Mouse (Mus musculus) MEL (cell line): ENCODE data around the gene Skida1.

Experiments
- CTCF ChIP-seq, 3 experiments: IDR thresholded peaks in 2 of 3; conservative IDR thresholded peaks in 1 of 3; 2 replicates each; pipeline ENCODE4 v1.5.1; 2011 to 2012; ENCODE audit warnings: low read length in 3 of 3, low read depth in 2 of 3, mild to moderate bottlenecking in 2 of 3, improper control_type of control experiment in 1 of 3, inconsistent platforms in 1 of 3, mixed read lengths in 1 of 3, moderate library complexity in 1 of 3; ENCODE audit not compliant: control insufficient read depth in 1 of 3, insufficient read depth in 1 of 3, poor library complexity in 1 of 3, severe bottlenecking in 1 of 3
- EP300 ChIP-seq, 2 experiments: IDR thresholded peaks; 2 replicates each; pipeline ENCODE4 v1.6.1; 2011; ENCODE audit warnings: improper control_type of control experiment in 2 of 2, low read length in 2 of 2, low read depth in 1 of 2, mild to moderate bottlenecking in 1 of 2
- GATA1 ChIP-seq: IDR thresholded peaks from 2 replicates; pipeline ENCODE4 v1.6.1; 2011; ENCODE audit warnings: low read depth, low read length, improper control_type of control experiment
- MAFK ChIP-seq: IDR thresholded peaks from 2 replicates; pipeline ENCODE4 v1.6.1; 2011; ENCODE audit warnings: low read depth, mild to moderate bottlenecking, low read length, improper control_type of control experiment, borderline replicate concordance
- MAX ChIP-seq: IDR thresholded peaks from 2 replicates; pipeline ENCODE4 v1.6.1; 2011; ENCODE audit warnings: low read length, improper control_type of control experiment
- MXI1 ChIP-seq: IDR thresholded peaks from 2 replicates; pipeline ENCODE4 v1.6.1; 2011; ENCODE audit warnings: mild to moderate bottlenecking, low read depth, low read length, improper control_type of control experiment
- NELFE ChIP-seq: IDR thresholded peaks from 2 replicates; pipeline ENCODE4 v1.6.1; 2011; ENCODE audit warnings: low read depth, low read length, improper control_type of control experiment
- POLR2A ChIP-seq, 2 experiments: IDR thresholded peaks; 2 replicates each; pipeline ENCODE4 v1.6.1; 2011 to 2012; ENCODE audit warnings: low read length in 2 of 2, mild to moderate bottlenecking in 2 of 2, control low read depth in 1 of 2, improper control_type of control experiment in 1 of 2, low read depth in 1 of 2, moderate library complexity in 1 of 2; ENCODE audit not compliant: control insufficient read depth in 1 of 2, insufficient read depth in 1 of 2, poor library complexity in 1 of 2
- RAD21 ChIP-seq: IDR thresholded peaks from 2 replicates; pipeline ENCODE4 v1.6.1; 2011; ENCODE audit warnings: mild to moderate bottlenecking, low read depth, low read length, improper control_type of control experiment
- TBP ChIP-seq: IDR thresholded peaks from 2 replicates; pipeline ENCODE4 v1.8.0; 2011; ENCODE audit warnings: low read depth, low read length, improper control_type of control experiment
- UBTF ChIP-seq: IDR thresholded peaks from 2 replicates; pipeline ENCODE4 v1.6.1; 2012; ENCODE audit warnings: low read depth, mild to moderate bottlenecking, inconsistent platforms, low read length, improper control_type of control experiment, moderate library complexity, borderline replicate concordance; ENCODE audit not compliant: insufficient read depth
- ZC3H11A ChIP-seq: IDR thresholded peaks from 2 replicates; pipeline ENCODE4 v1.6.1; 2012; ENCODE audit warnings: low read depth, mild to moderate bottlenecking, inconsistent platforms, low read length, improper control_type of control experiment

GRCm38 (mm10) chr2:18056786-18057255 is 8.0 kb upstream of the Skida1 start:
- TF ChIP-seq TBP (no peak), EP300 (IDR thresholded peaks at IDR 0.05; ENCODE audit: low read depth in 1 of 2, low read length in 2 of 2) (peak in 1 of 2 experiments; percentile 28; a peak in 2 of 4 replicates), CTCF (IDR thresholded peaks at IDR 0.05 in 2 of 3, conservative IDR thresholded peaks at IDR 0.05 in 1 of 3; ENCODE audit: control insufficient read depth in 1 of 3, insufficient read depth in 1 of 3, low read depth in 2 of 3, low read length in 3 of 3, poor library complexity in 1 of 3, severe bottlenecking in 1 of 3) (no peak), POLR2A (IDR thresholded peaks at IDR 0.05; ENCODE audit: control insufficient read depth in 1 of 2, insufficient read depth in 1 of 2, low read depth in 1 of 2, low read length in 2 of 2, poor library complexity in 1 of 2) (peak in 1 of 2 experiments; percentile 35; a peak in 3 of 4 replicates), UBTF (peak; percentile 40; the same call in 1 of the 2 replicates), GATA1 (no peak), MAFK (no peak), MAX (no peak), RAD21 (no peak), NELFE (peak; percentile 71), ZC3H11A (no peak), MXI1 (peak; percentile 48; the same call in 1 of the 2 replicates)
